Mouse (Mus musculus) liver, embryonic 14.5 days (tissue): Measurements from ENCODE around the gene Kat6b. TPM values are rescaled to one million over a fixed set of nuclear protein-coding genes. Genes with fewer than 3 reads are reported as not detected.

Experiments
- ATAC-seq: fragments of 200-750 bp; cut with Nextera tagmentation; 2 replicates; pipeline ENCODE4 v1.8.0; 2017; ENCODE audit warnings: moderate number of reproducible peaks, mild to moderate bottlenecking, moderate library complexity; ENCODE audit not compliant: insufficient read depth
- DNase-seq, 3 experiments: peaks; one replicate each; pipeline ENCODE4 v3.0.0-alpha.2; 2012 to 2013; ENCODE audit warnings: low read depth in 3 of 3, low spot score in 3 of 3
- H3K27ac ChIP-seq: fragments of 300-500 bp; sonication (generic); 2 replicates; pipeline ENCODE4 v1.5.1; 2014; ENCODE audit warnings: moderate library complexity, mild to moderate bottlenecking, control low read depth, inconsistent platforms
- H3K27me3 ChIP-seq: fragments of 300-500 bp; sonication (generic); 2 replicates; pipeline ENCODE4 v1.6.1; 2014; ENCODE audit warnings: mild to moderate bottlenecking, low read length, moderate library complexity; ENCODE audit not compliant: control insufficient read depth, insufficient read depth
- H3K36me3 ChIP-seq: fragments of 300-500 bp; sonication (generic); replicated peaks from 2 replicates; pipeline ENCODE4 v1.6.1; 2014; ENCODE audit warnings: low read depth; ENCODE audit not compliant: control insufficient read depth, insufficient read depth
- H3K4me1 ChIP-seq, 2 experiments: fragments of 200-500 bp in 1 of 2; fragments of 300-500 bp in 1 of 2; sonication (generic) in 1 of 2; replicated peaks; 2 replicates each; pipeline ENCODE4 v1.6.1; 2012 to 2014; ENCODE audit warnings: antibody characterized with exemption in 1 of 2, inconsistent platforms in 1 of 2, low read length in 1 of 2; ENCODE audit not compliant: control insufficient read depth in 2 of 2, insufficient read depth in 2 of 2
- H3K4me2 ChIP-seq: fragments of 300-500 bp; sonication (generic); 2 replicates; pipeline ENCODE4 v1.6.1; 2014; ENCODE audit warnings: low read depth, mild to moderate bottlenecking, control low read depth, moderate library complexity
- H3K4me3 ChIP-seq, 2 experiments: fragments of 200-500 bp in 1 of 2; fragments of 300-500 bp in 1 of 2; sonication (generic) in 1 of 2; 2 replicates each; pipeline ENCODE4 v1.5.1; 2012 to 2014; ENCODE audit warnings: low read depth in 2 of 2, low read length in 2 of 2, mild to moderate bottlenecking in 2 of 2, control low read depth in 1 of 2, inconsistent platforms in 1 of 2, moderate library complexity in 1 of 2; ENCODE audit not compliant: insufficient read depth in 1 of 2
- H3K9ac ChIP-seq: fragments of 300-500 bp; sonication (generic); replicated peaks from 2 replicates; pipeline ENCODE4 v1.6.1; 2014; ENCODE audit warnings: mild to moderate bottlenecking, control low read depth, moderate library complexity
- H3K9me3 ChIP-seq: fragments of 300-500 bp; sonication (generic); 2 replicates; pipeline ENCODE4 v1.6.1; 2016; ENCODE audit warnings: low read length, mixed read lengths; ENCODE audit not compliant: control insufficient read depth
- CTCF ChIP-seq: IDR thresholded peaks from 2 replicates; pipeline ENCODE4 v1.5.1; 2016; ENCODE audit warnings: antibody characterized with exemption, low read depth, control low read depth
- EP300 ChIP-seq: IDR thresholded peaks from 2 replicates; pipeline ENCODE4 v1.6.1; 2016; ENCODE audit warnings: antibody characterized with exemption, low read depth
- WGBS: fragments of 180-500 bp; shearing (Covaris S2); extraction: QIAGEN DNeasy Blood & Tissue Kit; methylation state at CpG from one replicate; pipeline ENCODE4 v1.1.7; 2014; ENCODE audit not compliant: insufficient replicate concordance; 5-methylcytosine and 5-hydroxymethylcytosine counted together
- polyA plus RNA-seq, 2 experiments: library from polyadenylated mRNA; depleted of rRNA in 1 of 2; stranded (reverse) in 1 of 2; unstranded in 1 of 2; fragments of >200 nt; fragmentation: Nextera tagmentation in 1 of 2; extraction: Ambion mirVana in 1 of 2; gene quantifications; 2 replicates each; pipeline versions ENCODE4 v1.2.1 to v1.2.3; 2012 to 2014

Gene Kat6b
- polyA plus RNA-seq, 2 experiments = 0.93 to 1.4 TPM

GRCm38 (mm10) chr14:21534066-21534465 is 52.8 kb downstream of the Kat6b start:
- Histone ChIP-seq H3K36me3 (no peaks in the 10 kb centered on the region), H3K4me3 (no peak overlapping the region), H3K4me1 (peaks cover 2 to 6% of the 10 kb centered on the region in 2 experiments; a peak in 3 of 4 replicates), H3K4me2 (no peak overlapping the region), H3K9me3 (no peaks in the 10 kb centered on the region), H3K27ac (no peak overlapping the region), H3K9ac (no peak overlapping the region), H3K27me3 (no peaks in the 10 kb centered on the region)
- no peak for ATAC-seq
- 79% methylated on average over 2 of the region's 2 CpGs for WGBS
- TF ChIP-seq CTCF = no peak
- no peak for TF ChIP-seq EP300
- DNase-seq = no peak

GRCm38 (mm10) chr14:21534542-21535272 is 53.5 kb downstream of the Kat6b start:
- H3K27me3 ChIP-seq = no peaks in the 10 kb centered on the region
- H3K4me3 ChIP-seq = no peak overlapping the region
- no peaks in the 10 kb centered on the region for H3K36me3 ChIP-seq
- no peak overlapping the region for H3K4me2 ChIP-seq
- no peak for ATAC-seq
- no peak overlapping the region for H3K27ac ChIP-seq
- H3K9me3 ChIP-seq = no peaks in the 10 kb centered on the region
- DNase-seq = no peak
- H3K4me1 ChIP-seq = peaks cover 2 to 6% of the 10 kb centered on the region in 2 experiments; a peak in 3 of 4 replicates
- TF ChIP-seq CTCF (no peak), EP300 (no peak)
- no peak overlapping the region for H3K9ac ChIP-seq
- 70% methylated on average over 11 of the region's 11 CpGs for WGBS

- TF ChIP-seq EP300 = no peak
- TF ChIP-seq CTCF = no peak
- H3K27me3 ChIP-seq = no peaks in the 10 kb centered on the region
- H3K9me3 ChIP-seq = no peaks in the 10 kb centered on the region
- H3K4me2 ChIP-seq = no peak overlapping the region
- WGBS = 76% methylated on average over 11 of the region's 11 CpGs
- no peaks in the 10 kb centered on the region for H3K36me3 ChIP-seq
- H3K27ac ChIP-seq = no peak overlapping the region
- no peak for DNase-seq
- no peak overlapping the region for H3K4me3 ChIP-seq
- no peak for ATAC-seq
- H3K9ac ChIP-seq = no peak overlapping the region
- H3K4me1 ChIP-seq = peaks cover 2 to 6% of the 10 kb centered on the region in 2 experiments; a peak in 3 of 4 replicates
Measured at GRCm38 (mm10) chr14:21536485-21537181, 55.4 kb downstream of the Kat6b start.

DNA sequence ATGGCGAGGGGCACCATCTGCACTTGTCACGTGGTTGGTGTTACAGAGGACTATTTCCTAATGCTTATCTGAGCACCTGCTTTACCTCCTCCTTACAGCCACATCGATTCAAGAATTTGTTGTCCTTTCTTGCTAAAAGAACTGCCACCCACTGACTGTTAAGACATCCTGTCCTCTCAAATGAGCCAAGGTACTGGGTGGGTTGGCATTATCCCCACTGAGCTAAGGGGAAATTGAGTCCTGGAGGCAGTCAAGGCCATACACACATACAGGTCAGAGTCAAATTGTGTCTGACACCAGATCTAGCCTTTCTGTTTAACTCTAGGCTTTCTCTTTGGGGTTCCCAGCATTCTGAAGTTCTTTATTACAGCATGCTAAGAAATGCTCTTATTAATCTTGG is 56.6 kb downstream of the Kat6b start:
- TF ChIP-seq EP300 (no peak), CTCF (no peak)
- Histone ChIP-seq H3K27me3 (no peaks in the 10 kb centered on the region), H3K4me1 (peaks cover 2 to 6% of the 10 kb centered on the region in 2 experiments; a peak in 3 of 4 replicates), H3K36me3 (no peaks in the 10 kb centered on the region), H3K4me3 (no peak overlapping the region), H3K4me2 (no peak overlapping the region), H3K27ac (no peak overlapping the region), H3K9me3 (no peaks in the 10 kb centered on the region), H3K9ac (no peak overlapping the region)
- DNase-seq = no peak
- no peak for ATAC-seq
- WGBS = 36% methylated on average over 3 of the region's 3 CpGs

GRCm38 (mm10) chr14:21539731-21540130 is 58.5 kb downstream of the Kat6b start:
- no peak for DNase-seq
- no peak overlapping the region for H3K4me3 ChIP-seq
- TF ChIP-seq CTCF (no peak), EP300 (no peak)
- peaks cover 2 to 6% of the 10 kb centered on the region in 2 experiments; a peak in 3 of 4 replicates for H3K4me1 ChIP-seq
- H3K27me3 ChIP-seq = no peaks in the 10 kb centered on the region
- WGBS = 47% methylated on average over 3 of the region's 3 CpGs
- no peaks in the 10 kb centered on the region for H3K36me3 ChIP-seq
- no peak for ATAC-seq
- no peaks in the 10 kb centered on the region for H3K9me3 ChIP-seq
- H3K4me2 ChIP-seq = no peak overlapping the region
- H3K9ac ChIP-seq = no peak overlapping the region
- no peak overlapping the region for H3K27ac ChIP-seq
